ENCODE assay signal across 8 mouse cellular contexts in the genomic region with DNA sequence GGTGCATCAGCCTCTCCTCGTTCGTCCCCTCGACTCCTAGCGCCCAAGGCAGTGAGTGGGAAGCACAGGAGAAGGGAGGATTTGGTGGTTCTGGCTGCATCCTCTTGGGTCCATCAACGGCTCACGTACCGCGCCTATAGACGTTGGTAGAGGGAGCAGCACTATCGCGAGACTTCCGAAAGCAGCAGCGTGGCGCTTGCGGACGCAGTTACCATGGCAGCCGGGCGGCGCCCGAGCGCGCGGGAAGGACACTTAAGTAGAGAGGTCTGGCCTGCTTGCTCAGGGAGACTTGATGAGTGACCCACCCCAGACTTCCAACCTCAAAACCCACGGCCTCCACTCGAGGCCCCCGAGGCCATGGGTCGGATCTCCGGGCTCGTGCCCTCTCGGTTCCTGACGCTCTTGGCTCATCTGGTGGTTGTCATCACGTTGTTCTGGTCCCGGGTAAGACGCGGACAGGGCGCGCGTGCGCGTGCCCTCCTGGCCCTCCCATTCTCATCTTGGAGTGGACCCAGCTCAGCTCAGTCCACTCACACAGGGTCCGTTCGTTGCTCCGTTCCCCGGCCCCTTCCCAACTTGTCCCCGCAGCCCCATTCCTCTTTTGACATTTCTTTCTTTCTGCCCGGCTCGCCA. TPM values are rescaled to one million over a fixed set of nuclear protein-coding genes. Genes with fewer than 3 reads are reported as not detected.
A peak's percentile ranks its signal among the peaks of the same experiment; 100 is the strongest.
DNase-seq lines count a peak whose midpoint lies in the region; ATAC-seq and TF ChIP-seq lines count a peak whose summit lies in the region.

A gene (plus strand): TSS at position 217 of the 633 bp plus-strand sequence.

- H3K4me3 ChIP-seq in C2C12 (ENCODE audit: insufficient read depth, poor library complexity, severe bottlenecking) = peak within 1 kb of the TSS; percentile 65
- H3K4me3 ChIP-seq in erythroblast, embryonic 14.5 days (replicated peaks) = peak within 1 kb of the TSS; percentile 77
- peak within 1 kb of the TSS; percentile 65 for H3K4me3 ChIP-seq in heart, embryonic 12.5 days
- H3K4me3 ChIP-seq in liver, embryonic 12.5 days = peak within 1 kb of the TSS; percentile 72
- H3K4me3 ChIP-seq in stomach, embryonic 15.5 days (replicated peaks) = peak within 1 kb of the TSS; percentile 63

- H3ac ChIP-seq in C2C12 (ENCODE audit: control insufficient read depth, insufficient read length, low read depth) = peak within 1 kb of the TSS; percentile 96

- peak within 1 kb of the TSS; percentile 78 for H3K9ac ChIP-seq in heart, embryonic 12.5 days
- peak within 1 kb of the TSS; percentile 80 for H3K9ac ChIP-seq in liver, embryonic 12.5 days
- peak within 1 kb of the TSS; percentile 68 for H3K9ac ChIP-seq in stomach, embryonic 15.5 days

- WGBS in heart, embryonic 12.5 days = 0% methylated on average over 47 of the region's 47 CpGs
- WGBS in liver, embryonic 12.5 days (ENCODE audit: insufficient replicate concordance) = under 1% methylated on average over 47 of the region's 47 CpGs
- WGBS in stomach, embryonic 15.5 days = under 1% methylated on average over 47 of the region's 47 CpGs

- H3K79me2 ChIP-seq in C2C12 (ENCODE audit: control insufficient read depth, insufficient read depth) = no peaks in the 10 kb centered on the region

- H3K4me2 ChIP-seq in heart, embryonic 12.5 days = peak within 1 kb of the TSS; percentile 76
- H3K4me2 ChIP-seq in liver, embryonic 12.5 days = peak within 1 kb of the TSS; percentile 93
- H3K4me2 ChIP-seq in stomach, embryonic 15.5 days = peak within 1 kb of the TSS; percentile 90

- no peaks in the 10 kb centered on the region for H3K27me3 ChIP-seq in C2C12 (ENCODE audit: control insufficient read depth, insufficient read depth, insufficient read length)
- no peaks in the 10 kb centered on the region for H3K27me3 ChIP-seq in erythroblast, embryonic 14.5 days (ENCODE audit: control insufficient read depth)
- H3K27me3 ChIP-seq in heart, embryonic 12.5 days (replicated peaks) = no peaks in the 10 kb centered on the region
- H3K27me3 ChIP-seq in liver, embryonic 12.5 days (replicated peaks) = no peaks in the 10 kb centered on the region
- H3K27me3 ChIP-seq in stomach, embryonic 15.5 days (replicated peaks) = no peaks in the 10 kb centered on the region

- H3K27ac ChIP-seq in heart, embryonic 12.5 days (ENCODE audit: poor library complexity, severe bottlenecking) = peak within 1 kb of the TSS; percentile 91
- H3K27ac ChIP-seq in liver, embryonic 12.5 days = peak within 1 kb of the TSS; percentile 82
- peak within 1 kb of the TSS; percentile 92 for H3K27ac ChIP-seq in stomach, embryonic 15.5 days

- peak; percentile 89 for ATAC-seq in heart, embryonic 12.5 days (ENCODE audit: insufficient number of reproducible peaks, low FRiP score)
- ATAC-seq in liver, embryonic 12.5 days = peak; percentile 81
- peak; percentile 86 for ATAC-seq in stomach, embryonic 15.5 days (ENCODE audit: insufficient read depth, low FRiP score, low read depth)

- no peaks in the 10 kb centered on the region for H3K9me3 ChIP-seq in erythroblast, embryonic 14.5 days (ENCODE audit: control insufficient read depth, low read length)
- H3K9me3 ChIP-seq in heart, embryonic 12.5 days (replicated peaks) = no peaks in the 10 kb centered on the region
- H3K9me3 ChIP-seq in liver, embryonic 12.5 days (replicated peaks) = no peaks in the 10 kb centered on the region
- H3K9me3 ChIP-seq in stomach, embryonic 15.5 days = no peaks in the 10 kb centered on the region

- H3K79me3 ChIP-seq in C2C12 (ENCODE audit: low read depth) = no peaks in the 10 kb centered on the region

- DNase-seq in brain, embryonic 14.5 days (ENCODE audit: low read depth) = peak; percentile 98
- peak; percentile 97 for DNase-seq in kidney, postnatal 10 days
- DNase-seq in natural killer cell, adult 2 months (ENCODE audit: low spot score in 2 of 2) = peak; percentile 87 to 90

- no peaks in the 10 kb centered on the region for H3K36me3 ChIP-seq in C2C12 (ENCODE audit: control insufficient read depth, insufficient read depth)
- H3K36me3 ChIP-seq in erythroblast, embryonic 14.5 days (ENCODE audit: control insufficient read depth) = no peaks in the 10 kb centered on the region
- H3K36me3 ChIP-seq in heart, embryonic 12.5 days = no peaks in the 10 kb centered on the region
- no peaks in the 10 kb centered on the region for H3K36me3 ChIP-seq in liver, embryonic 12.5 days
- H3K36me3 ChIP-seq in stomach, embryonic 15.5 days = no peaks in the 10 kb centered on the region

- TF ChIP-seq CTCF in C2C12 (IDR thresholded peaks at IDR 0.05; ENCODE audit: control insufficient read depth, insufficient read depth, insufficient read length) = no peak
- no peak for TF ChIP-seq CTCF in brain, embryonic 14.5 days (IDR thresholded peaks at IDR 0.05; ENCODE audit: borderline replicate concordance, extremely low read depth, insufficient read depth, insufficient read length)

- peaks cover 79% of the 10 kb centered on the region for H3K4me1 ChIP-seq in erythroblast, embryonic 14.5 days (ENCODE audit: control insufficient read depth)
- H3K4me1 ChIP-seq in heart, embryonic 12.5 days (replicated peaks) = peaks cover 36% of the 10 kb centered on the region
- peaks cover 71% of the 10 kb centered on the region for H3K4me1 ChIP-seq in liver, embryonic 12.5 days
- peaks cover 40% of the 10 kb centered on the region for H3K4me1 ChIP-seq in stomach, embryonic 15.5 days

- peak; percentile 64; the same call in 1 of the 2 replicates for TF ChIP-seq POLR2A in brain, embryonic 14.5 days (IDR thresholded peaks at IDR 0.05; ENCODE audit: borderline replicate concordance, extremely low read depth, insufficient read depth, insufficient read length, poor library complexity, severe bottlenecking)

TF ChIP-seq in C2C12, 6 proteins besides CTCF, POLR2A, EP300 and RAD21:
- TF ChIP-seq MAX (IDR thresholded peaks at IDR 0.05) = peak; percentile 74
- TF ChIP-seq MYOG (IDR thresholded peaks at IDR 0.05; ENCODE audit: control insufficient read depth, extremely low read depth, insufficient read length) = no peak
- TF ChIP-seq FOSL1 (IDR thresholded peaks at IDR 0.05; ENCODE audit: insufficient read depth, low read length, poor library complexity, severe bottlenecking) = no peak

RNA-seq across cellular contexts. Expression of the gene that starts here (rescaled TPM):
- polyA plus RNA-seq in C2C12 (2012; fragmentation: generic; extraction: Trizol) = 41.9 TPM
- 25.6 and 35.1 TPM in 2 replicates for polyA plus RNA-seq in brain, embryonic 14.5 days (2012; rRNA removed)
- 10.0 and 12.3 TPM in 2 replicates for polyA plus RNA-seq in erythroblast, embryonic 14.5 days (2012)
- 30.6 and 31.5 TPM in 2 replicates for polyA plus RNA-seq in heart, embryonic 12.5 days (2016; fragmentation: Nextera tagmentation; extraction: Ambion mirVana)
- polyA plus RNA-seq in liver, embryonic 12.5 days (2016; fragmentation: Nextera tagmentation; extraction: Ambion mirVana) = 32.0 and 34.8 TPM in 2 replicates
- polyA plus RNA-seq in stomach, embryonic 15.5 days (2015; fragmentation: Nextera tagmentation; extraction: Ambion mirVana) = 49.6 and 55.0 TPM in 2 replicates

Comparison
In these comparisons a context has a peak if more than half of its experiments do, and no peak if none do; other contexts are left out.
1. Peak in every context shown above with its lines: DNase-seq, ATAC-seq, H3K4me3 ChIP-seq and H3K27ac ChIP-seq.